Comparison of ENCODE assay signal across 22 mouse cellular contexts in the genomic region with DNA sequence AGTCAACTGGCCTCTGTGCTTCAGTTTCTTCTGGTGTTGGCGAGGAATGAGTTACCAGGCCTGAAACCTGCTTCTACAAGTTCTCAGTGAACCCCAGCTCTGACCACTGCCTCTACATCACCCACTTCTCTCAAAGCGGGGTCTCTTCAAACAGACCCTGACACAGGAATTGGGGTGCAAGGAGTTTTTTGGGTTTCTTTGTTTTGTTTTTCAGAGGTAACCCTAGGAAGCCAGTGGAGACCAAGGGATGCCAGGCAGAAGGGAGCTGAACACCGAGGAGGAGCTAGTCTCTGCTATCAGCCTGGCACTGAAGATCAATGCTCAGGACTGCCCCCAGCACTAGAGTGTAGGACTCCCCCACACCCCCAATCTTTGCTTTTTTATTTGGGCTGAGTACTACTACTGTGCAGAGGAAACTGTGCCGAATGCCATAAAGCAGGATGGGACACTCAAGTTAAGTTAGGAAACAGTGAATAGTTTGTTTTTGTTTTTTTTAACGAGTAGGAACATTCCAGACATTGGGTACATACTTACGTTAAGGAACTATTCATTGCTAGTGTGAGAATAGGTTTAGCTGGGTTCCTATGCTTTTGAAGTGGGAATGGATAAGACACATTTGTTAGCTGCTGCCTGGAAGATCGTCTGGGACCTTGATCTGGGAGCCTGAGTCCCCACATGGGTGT. TPM values are rescaled to one million over a fixed set of nuclear protein-coding genes. Genes with fewer than 3 reads are reported as not detected.
DNase-seq lines count a peak whose midpoint lies in the region; ATAC-seq and TF ChIP-seq lines count a peak whose summit lies in the region.
"Had no signal": no experiment of that assay in that cellular context is flagged by ENCODE, and none has a peak within 500 bp of the region (broad histone marks: within the 10 kb centered on the region; RNA-seq: fewer than 3 reads in every experiment).

No protein-coding gene starts in this region.

- no peaks in the 10 kb centered on the region for H3K27me3 ChIP-seq in kidney, postnatal 0 days (ENCODE audit: insufficient read depth, low read length)
- no peaks in the 10 kb centered on the region for H3K27me3 ChIP-seq in kidney, embryonic 16.5 days (ENCODE audit: insufficient read depth, low read length)
- peaks cover 7% of the 10 kb centered on the region for H3K27me3 ChIP-seq in spleen, adult 2 months (ENCODE audit: control insufficient read depth, insufficient read depth, low read length)
- H3K27me3 ChIP-seq: heart, embryonic 13.5 days; hindbrain, embryonic 12.5 days had no signal

- H3K36me3 ChIP-seq in kidney, postnatal 0 days (ENCODE audit: insufficient read depth, low read length) = no peaks in the 10 kb centered on the region
- H3K36me3 ChIP-seq in kidney, embryonic 16.5 days (ENCODE audit: insufficient read depth, low read length) = no peaks in the 10 kb centered on the region
- no peaks in the 10 kb centered on the region for H3K36me3 ChIP-seq in spleen, adult 2 months (ENCODE audit: control insufficient read depth, insufficient read depth, low read length)
- H3K36me3 ChIP-seq: G1E; heart, embryonic 13.5 days; hindbrain, embryonic 12.5 days had no signal

- TF ChIP-seq CTCF in kidney, postnatal 0 days (IDR thresholded peaks at IDR 0.05; ENCODE audit: low read depth) = no peak
- TF ChIP-seq CTCF in spleen, adult 2 months (IDR thresholded peaks at IDR 0.05; ENCODE audit: extremely low read depth, insufficient read depth, insufficient read length, insufficient replicate concordance) = no peak

- H3K9me3 ChIP-seq in kidney, postnatal 0 days (replicated peaks; ENCODE audit: low read length) = no peaks in the 10 kb centered on the region
- no peaks in the 10 kb centered on the region for H3K9me3 ChIP-seq in kidney, embryonic 16.5 days (ENCODE audit: low read length)
- H3K9me3 ChIP-seq: G1E; heart, embryonic 13.5 days; hindbrain, embryonic 12.5 days had no signal

- no peak overlapping the region for H3K9ac ChIP-seq in kidney, postnatal 0 days (ENCODE audit: low read depth, low read length)
- no peak overlapping the region for H3K9ac ChIP-seq in kidney, embryonic 16.5 days (replicated peaks; ENCODE audit: low read length)
- H3K9ac ChIP-seq: hindbrain, embryonic 12.5 days had no signal

- H3K27ac ChIP-seq in kidney, postnatal 0 days = peak overlapping the region; percentile 50; the same call in 1 of the 2 replicates
- H3K27ac ChIP-seq in kidney, embryonic 16.5 days (ENCODE audit: low read length) = no peak overlapping the region
- peak overlapping the region; percentile 61; the same call in 1 of the 2 replicates for H3K27ac ChIP-seq in spleen, adult 2 months (ENCODE audit: insufficient read depth, low read length)
- H3K27ac ChIP-seq: hindbrain, embryonic 12.5 days had no signal

- ATAC-seq in kidney, postnatal 0 days (replicated peaks; ENCODE audit: low FRiP score, low read depth) = no peak
- no peak for ATAC-seq in kidney, embryonic 16.5 days (ENCODE audit: low FRiP score, low TSS enrichment)
- ATAC-seq: forebrain, embryonic 14.5 days; inflammation-experienced regulatory T-cells, adult 6 months had no signal

- H3K4me1 ChIP-seq in kidney, postnatal 0 days (replicated peaks; ENCODE audit: insufficient read depth, low read length) = 0 out of 2 replicates have a peak, but pooled peaks cover 4% of the 10 kb centered on the region
- H3K4me1 ChIP-seq in kidney, embryonic 16.5 days (ENCODE audit: insufficient read depth, low read length) = peaks cover 14% of the 10 kb centered on the region
- H3K4me1 ChIP-seq in spleen, adult 2 months (ENCODE audit: control insufficient read depth, insufficient read depth, insufficient read length) = no peaks in the 10 kb centered on the region

- H3K4me2 ChIP-seq in kidney, postnatal 0 days (ENCODE audit: low read length) = no peak overlapping the region
- no peak overlapping the region for H3K4me2 ChIP-seq in kidney, embryonic 16.5 days (replicated peaks; ENCODE audit: low read depth, low read length)
- H3K4me2 ChIP-seq: hindbrain, embryonic 12.5 days; midbrain, embryonic 11.5 days had no signal

- peak; percentile 91 for DNase-seq in heart, adult 11 months
- DNase-seq in heart, postnatal 4 days = no peak
- peak; percentile 41 for DNase-seq in kidney, postnatal 0 days (ENCODE audit: low spot score)
- DNase-seq in spleen, adult 2 months (ENCODE audit: low read depth in 1 of 2, low spot score in 2 of 2) = no peak
- no peak for DNase-seq in spleen, adult 18-20 months
- no peak for DNase-seq in thymus, postnatal 25 days
- no peak for DNase-seq in layer of hippocampus, adult 9-11 months
- DNase-seq: adrenal gland, postnatal 36 days; kidney, adult 8-10 months; left cerebral cortex, postnatal 4 days; liver; right cerebral cortex, postnatal 4 days; thymus, adult 18-20 months had no signal

- no peak overlapping the region for H3K4me3 ChIP-seq in kidney, postnatal 0 days (replicated peaks; ENCODE audit: low read depth, low read length)
- no peak overlapping the region for H3K4me3 ChIP-seq in kidney, embryonic 16.5 days (ENCODE audit: low read length)
- no peak overlapping the region for H3K4me3 ChIP-seq in spleen, adult 2 months (ENCODE audit: extremely low read depth, insufficient read depth, insufficient read length)
- H3K4me3 ChIP-seq: erythroblast, embryonic 14.5 days; heart, embryonic 13.5 days; hindbrain, embryonic 12.5 days had no signal

- 68% methylated on average over 7 of the region's 7 CpGs for WGBS in kidney, postnatal 0 days
- 78% methylated on average over 7 of the region's 7 CpGs for WGBS in kidney, embryonic 16.5 days
- 66% methylated on average over 7 of the region's 7 CpGs for WGBS in spleen, adult 2 months

- no peak for TF ChIP-seq POLR2A in spleen, adult 2 months (IDR thresholded peaks at IDR 0.05; ENCODE audit: low read depth, low read length)

RNA-seq across cellular contexts. Expression of a gene that starts 35.6 kb away (rescaled TPM):
- 10 to 100 TPM in 1 of 2 experiments, 1 to 10 TPM in 1; 8.8 to 10.4 TPM for total RNA-seq in heart, postnatal 4 days (2021)
- 8.2 and 9.1 TPM in 2 replicates for polyA plus RNA-seq in kidney, postnatal 0 days (2015; fragmentation: Nextera tagmentation; extraction: Ambion mirVana)
- 13.6 and 16.3 TPM in 2 replicates for polyA plus RNA-seq in kidney, embryonic 16.5 days (2015; fragmentation: Nextera tagmentation; extraction: Ambion mirVana)
- 85.6 and 97.1 TPM in 2 replicates for polyA plus RNA-seq in spleen, adult 2 months (2012; rRNA removed)

RNA-seq across cellular contexts. Expression of a gene that starts 37.9 kb away (rescaled TPM):
- total RNA-seq in heart, postnatal 4 days (2021) = 10 to 100 TPM; 33.6 to 34.7 TPM
- 22.1 and 22.4 TPM in 2 replicates for polyA plus RNA-seq in kidney, postnatal 0 days (2015; fragmentation: Nextera tagmentation; extraction: Ambion mirVana)
- polyA plus RNA-seq in kidney, embryonic 16.5 days (2015; fragmentation: Nextera tagmentation; extraction: Ambion mirVana) = 25.0 and 26.9 TPM in 2 replicates
- polyA plus RNA-seq in spleen, adult 2 months (2012; rRNA removed) = 9.3 and 10.4 TPM in 2 replicates
- total RNA-seq: monocyte, adult 5-6 weeks had no signal
- polyA plus RNA-seq: erythroblast, embryonic 14.5 days had no signal

Comparison
In these comparisons a context has a peak if more than half of its experiments do, and no peak if none do; other contexts are left out.
1. DNase-seq: peak in heart, adult 11 months (single experiment) and kidney, postnatal 0 days (single experiment); none in heart, postnatal 4 days (single experiment), spleen, adult 2 months (0 of 2), spleen, adult 18-20 months (0 of 2), thymus, postnatal 25 days (single experiment) and layer of hippocampus, adult 9-11 months (single experiment).